Mouse (Mus musculus): Measurements from ENCODE around the gene Slc29a4.

Gene Slc29a4

DNA sequence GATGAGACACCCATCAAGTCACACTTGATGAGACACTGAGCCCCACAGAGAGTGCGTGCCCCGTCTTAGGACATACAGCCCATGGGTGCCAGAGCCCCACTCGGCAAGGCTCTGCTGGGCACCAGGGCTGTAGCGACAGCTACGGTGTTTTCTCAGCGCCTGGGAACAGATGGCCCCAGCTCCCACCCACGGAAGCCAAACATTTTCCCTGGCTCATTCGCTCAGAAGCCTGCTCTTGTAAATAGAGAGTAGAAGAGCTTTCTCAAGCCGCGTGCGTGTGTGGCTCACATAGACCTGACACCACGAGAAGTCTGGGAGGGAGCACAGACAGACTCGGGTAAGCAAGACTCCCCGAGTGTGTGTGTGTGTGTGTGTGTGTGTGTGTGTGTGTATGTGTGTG, at the start of gene Slc29a4:
Slc29a4 (plus strand) TSS at position 265 of the 400 bp plus-strand sequence.
- no peak for DNase-seq (ENCODE audit: low read depth, low spot score)

DNA sequence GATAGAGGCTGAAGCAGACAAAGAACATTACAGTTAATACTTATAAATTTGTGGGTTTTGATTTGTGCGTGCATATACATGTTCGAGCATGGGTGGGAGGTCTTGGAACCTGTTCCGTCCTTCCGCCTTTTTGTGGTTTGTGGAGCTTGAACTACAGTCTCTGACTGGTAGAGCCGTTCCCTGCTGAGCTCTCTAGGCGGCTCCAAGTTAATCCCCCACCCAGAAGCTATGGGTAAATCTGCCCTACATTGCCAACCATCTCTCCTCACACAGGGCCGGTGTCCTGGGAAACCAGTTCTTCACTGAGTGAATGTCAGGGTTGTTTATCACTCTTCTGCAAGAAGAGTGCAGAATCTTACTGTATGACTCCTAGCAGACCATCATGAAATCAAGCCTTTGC, 44.1 kb upstream of the Slc29a4 start:
- no peak for DNase-seq (ENCODE audit: low read depth, low spot score)

DNA sequence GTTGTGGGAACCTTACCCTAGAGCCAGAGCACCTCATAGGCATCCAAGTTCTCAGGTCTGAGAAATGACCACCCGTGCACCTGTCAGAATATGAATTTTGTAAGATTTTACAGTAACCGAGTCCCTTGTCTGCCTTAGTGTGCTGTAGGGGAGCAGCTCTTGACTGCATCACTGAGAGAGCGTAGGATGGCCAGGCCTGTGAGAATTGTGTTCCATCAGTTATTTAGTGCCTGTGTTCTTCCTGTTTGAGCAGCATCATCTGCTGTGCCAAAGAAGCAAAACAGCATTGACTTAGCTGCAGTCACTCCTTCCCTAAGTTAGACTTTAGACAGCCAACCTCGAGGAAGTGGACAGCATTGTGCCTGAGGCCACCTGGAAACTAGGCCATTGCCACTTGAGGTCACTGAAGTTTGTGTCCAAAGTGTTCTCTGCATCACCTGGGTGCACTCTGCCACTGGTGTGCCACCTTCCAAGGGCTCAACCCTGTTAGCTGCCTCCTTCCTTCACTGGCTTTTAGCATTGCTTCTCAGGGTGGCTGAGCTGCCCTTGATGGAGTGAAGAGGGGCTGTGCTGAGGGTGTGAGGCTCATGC, 42.8 kb upstream of the Slc29a4 start:
- no peak for DNase-seq (ENCODE audit: low read depth, low spot score)

DNA sequence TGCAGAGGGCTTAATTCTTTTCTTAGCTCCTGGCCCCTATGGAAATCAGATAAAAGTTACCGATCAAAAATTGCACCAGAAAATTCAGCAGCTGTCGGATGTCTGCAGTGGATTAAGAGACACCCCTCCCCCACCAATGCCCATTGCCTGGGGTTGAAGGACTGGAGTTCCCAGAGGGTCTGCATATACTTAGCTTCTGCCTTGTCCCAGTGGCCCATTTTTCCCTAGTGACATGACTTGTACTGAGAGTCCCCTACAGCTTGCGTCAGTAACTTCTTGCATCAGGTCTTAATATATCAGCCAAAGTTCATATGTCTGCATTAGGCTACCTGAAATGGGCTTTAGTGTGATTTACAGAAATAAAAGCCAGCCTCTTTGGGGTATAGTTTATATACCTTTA, 41.9 kb upstream of the Slc29a4 start:
- DNase-seq (ENCODE audit: low read depth, low spot score): no peak

DNA sequence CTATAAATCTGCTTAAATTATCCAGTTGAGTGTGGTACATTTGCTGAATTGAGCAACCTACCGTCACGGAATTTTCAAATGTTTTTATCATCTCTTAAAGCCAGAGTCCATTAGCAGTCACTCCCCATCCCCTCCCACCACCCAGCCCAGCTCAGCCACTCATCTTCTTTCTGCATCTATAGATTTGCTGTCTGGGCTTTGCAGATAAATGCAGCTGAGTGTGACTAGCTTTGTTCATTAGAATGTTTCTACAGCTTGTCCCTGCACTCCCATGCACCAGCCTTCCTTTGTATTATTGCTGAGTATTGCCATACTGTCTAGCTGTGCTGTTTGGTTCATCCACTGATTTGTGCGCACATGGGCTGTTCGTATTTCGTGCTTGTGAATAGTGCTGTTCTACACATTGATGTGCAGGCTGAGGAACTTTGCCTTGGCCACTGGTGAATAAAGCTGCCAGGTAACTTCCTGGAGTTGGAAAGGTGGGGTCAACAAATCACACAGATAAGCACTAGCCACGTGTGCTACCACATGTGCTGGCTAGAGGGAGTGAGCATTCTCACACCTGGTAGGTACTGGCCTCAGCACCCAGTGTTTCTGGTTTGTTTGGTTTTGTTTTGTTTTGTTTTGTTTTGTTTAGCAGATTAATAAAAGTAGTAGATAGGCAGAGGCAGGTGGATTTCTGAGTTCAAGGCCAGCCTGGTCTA, 41.4 kb upstream of the Slc29a4 start:
- no peak for DNase-seq (ENCODE audit: low read depth, low spot score)

DNA sequence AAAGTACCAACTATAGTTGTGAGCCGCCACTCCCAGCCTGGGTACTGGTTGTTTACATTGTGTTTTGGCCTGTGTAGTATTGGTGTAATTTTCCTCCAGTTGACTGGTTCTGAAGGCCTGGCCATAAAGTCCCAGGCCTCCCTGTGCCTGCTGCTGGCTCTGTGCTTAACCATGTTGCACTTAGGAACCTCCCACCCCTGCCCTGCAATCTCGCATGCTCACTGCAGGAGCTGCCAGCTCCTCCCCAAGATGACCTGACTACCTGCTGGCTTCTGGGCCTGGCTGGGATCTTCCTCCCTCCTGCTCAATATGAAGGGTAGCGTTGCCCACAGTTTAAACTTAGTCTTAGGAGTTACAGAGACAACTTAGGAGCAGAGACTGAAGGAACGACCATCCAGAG, 40.0 kb upstream of the Slc29a4 start:
- DNase-seq (ENCODE audit: low read depth, low spot score): no peak

DNA sequence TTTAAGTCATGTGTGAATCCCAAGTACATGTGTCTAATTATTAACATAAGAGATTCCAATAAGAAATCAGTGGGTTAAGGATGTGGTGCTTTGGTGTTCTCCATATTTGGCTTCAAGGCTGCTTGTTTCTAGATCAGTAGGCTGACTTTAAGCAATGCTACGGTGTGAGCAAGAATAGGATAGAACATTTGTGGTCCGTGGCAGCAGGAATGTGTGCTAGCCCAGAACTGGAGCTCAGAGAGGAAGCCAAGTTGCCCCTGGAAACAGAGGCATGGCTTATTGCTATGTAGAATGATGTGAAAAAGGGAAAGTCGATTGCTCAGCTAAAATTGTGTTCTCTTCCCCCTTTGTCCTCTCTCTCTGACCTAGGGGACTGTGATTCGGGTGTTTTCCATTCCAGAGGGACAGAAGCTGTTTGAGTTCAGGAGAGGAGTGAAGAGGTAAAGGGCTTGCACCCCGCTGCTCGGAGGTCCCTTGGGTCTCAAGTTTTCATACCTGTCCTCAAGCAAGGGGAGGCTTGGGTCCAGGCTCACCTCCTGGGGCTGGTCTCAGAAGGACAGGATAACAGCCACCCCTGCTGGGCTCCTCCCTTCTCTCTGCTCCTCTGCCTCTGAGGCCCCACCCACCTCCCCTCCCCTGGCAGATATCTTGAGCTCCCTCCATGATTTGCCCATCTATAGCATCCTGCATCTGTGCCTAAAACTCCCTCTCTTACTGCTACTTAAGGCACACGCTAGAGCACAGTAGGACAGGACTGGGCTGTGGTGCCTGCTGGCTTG, 31.5 kb upstream of the Slc29a4 start:
- no peak for DNase-seq (ENCODE audit: low read depth, low spot score)

DNA sequence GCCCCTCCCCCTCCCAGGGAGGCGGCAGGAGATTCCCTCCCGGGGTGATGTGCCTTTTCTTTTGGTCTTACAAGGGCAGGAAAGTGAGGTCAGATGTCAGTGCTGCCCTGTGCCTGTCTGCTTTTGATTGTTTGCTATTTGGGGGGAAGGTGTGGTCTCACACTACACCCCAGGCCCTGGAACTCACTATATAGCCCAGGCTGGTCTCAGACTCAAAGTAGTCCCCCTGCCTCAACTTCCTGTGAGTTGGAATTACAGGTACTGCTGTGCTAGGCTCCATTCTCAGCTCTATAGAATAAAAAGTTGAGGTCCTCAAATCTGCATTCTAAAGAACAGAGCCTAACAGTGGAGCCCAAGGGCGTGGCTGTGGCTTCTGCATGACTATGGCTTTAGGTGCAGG, 24.4 kb upstream of the Slc29a4 start:
- no peak for DNase-seq (ENCODE audit: low read depth, low spot score)

DNA sequence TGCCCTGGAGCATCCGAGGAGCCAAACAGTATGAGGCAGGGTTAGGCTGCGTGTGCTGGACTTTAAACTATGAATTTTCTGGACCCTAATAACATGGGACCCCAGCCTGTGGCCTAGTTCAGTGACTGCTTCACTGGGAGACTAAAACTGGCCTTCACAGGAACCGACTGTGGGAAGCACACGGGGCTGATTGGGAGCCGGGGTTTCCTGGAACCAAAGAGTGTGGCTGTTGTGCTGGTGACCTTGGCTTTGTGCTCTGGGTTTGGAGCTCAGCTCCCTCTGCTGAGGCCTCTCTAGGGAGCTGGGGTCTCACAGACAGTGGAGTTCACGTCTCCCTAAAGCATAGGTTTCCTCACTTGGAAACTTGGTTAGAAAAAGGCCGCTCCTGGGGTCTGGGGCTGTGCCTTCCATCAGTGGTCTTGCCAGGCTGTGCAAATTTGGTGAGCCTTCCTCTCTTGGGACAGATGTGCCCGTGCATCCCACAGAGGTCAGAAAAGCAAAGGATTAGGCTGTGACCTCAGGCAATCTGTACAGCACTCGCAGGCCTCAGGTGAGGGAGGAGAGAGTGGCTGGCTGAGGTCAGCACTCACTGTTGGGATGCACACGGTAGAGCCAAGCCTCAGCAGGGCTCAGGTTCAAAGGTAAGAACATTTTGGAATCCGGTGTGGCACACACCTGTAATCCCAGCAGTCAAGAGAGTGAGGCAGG, 23.6 kb upstream of the Slc29a4 start:
- no peak for DNase-seq (ENCODE audit: low read depth, low spot score)

DNA sequence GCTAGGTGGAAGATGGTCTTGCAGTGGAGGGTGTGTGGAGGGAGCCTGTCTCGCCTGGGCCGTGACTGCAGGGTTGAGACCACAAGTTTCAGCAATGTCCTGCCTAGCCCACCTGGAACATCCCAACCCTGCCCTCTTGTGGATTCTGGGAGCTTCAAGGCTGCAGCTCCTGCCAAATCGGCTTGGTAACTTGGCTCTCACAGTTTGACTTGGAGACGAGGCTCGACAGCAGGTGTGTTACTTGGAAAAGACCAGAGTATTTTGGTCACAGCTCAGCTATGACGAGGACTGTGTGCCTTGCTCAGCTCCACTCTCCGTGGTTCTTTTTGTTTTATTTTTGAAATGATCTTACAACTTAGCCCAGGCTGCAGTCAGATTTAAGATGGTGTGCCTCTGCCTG, 22.6 kb upstream of the Slc29a4 start:
- no peak for DNase-seq (ENCODE audit: low read depth, low spot score)

DNA sequence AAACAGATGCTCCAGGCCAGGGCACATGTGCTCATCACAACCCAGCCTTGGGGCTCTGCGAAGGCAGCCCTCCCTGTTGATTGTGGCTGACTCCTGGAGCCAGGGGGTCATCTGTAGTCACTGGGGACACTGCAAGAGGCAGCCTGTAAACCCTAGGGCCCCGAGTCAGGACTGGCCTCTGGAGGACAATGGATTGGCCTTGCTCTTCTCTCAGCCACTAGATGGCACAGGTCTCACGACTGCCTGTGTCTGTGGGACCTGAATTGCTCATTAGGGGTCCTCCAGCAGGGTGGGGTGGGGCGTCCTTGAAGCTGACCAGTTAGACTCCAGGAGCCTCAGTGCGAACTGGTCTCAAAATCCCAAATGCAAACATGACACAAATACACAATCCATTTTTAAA, 19.2 kb upstream of the Slc29a4 start:
- DNase-seq (ENCODE audit: low read depth, low spot score): no peak

DNA sequence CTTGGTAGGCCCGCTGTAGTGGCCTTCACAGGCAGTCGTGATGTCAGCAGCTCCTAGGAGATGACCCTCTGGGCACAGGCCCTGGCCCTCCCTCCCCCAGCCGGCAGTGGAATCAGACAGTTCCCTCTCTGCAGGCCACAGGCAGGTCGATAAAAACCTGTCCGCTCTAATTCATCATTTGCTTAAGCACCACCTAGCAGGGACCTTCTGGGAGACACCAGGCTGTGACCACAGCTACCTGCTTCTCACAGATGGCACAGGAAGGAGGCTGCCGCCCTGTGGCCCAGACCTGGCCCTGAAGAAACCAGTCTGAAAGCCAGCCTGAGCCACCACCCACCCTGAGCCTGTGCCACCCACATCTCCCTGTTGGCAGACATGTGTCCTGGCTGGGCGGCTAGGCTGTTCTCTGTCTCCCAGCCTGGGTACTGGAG, 14.2 kb upstream of the Slc29a4 start:
- no peak for DNase-seq (ENCODE audit: low read depth, low spot score)

DNA sequence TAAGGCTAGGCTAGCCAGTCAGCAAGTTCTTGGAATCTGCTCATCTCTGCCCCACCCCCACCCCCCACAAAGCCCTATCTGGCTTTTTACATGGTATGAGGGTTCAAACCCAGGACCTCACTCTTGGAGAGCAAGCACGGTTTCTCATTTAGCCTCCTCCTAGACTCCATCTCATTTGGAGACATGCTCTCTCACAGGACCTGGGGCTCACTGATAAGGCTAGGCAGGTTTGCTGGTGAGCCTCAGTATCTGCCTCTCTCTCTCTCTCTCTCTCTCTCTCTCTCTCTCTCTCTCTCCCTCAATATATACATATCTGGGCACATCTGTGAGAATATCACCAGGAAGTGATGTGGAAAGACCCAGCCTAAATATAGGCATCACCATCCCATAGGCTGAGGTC, 13.2 kb upstream of the Slc29a4 start:
- DNase-seq (ENCODE audit: low read depth, low spot score): no peak

DNA sequence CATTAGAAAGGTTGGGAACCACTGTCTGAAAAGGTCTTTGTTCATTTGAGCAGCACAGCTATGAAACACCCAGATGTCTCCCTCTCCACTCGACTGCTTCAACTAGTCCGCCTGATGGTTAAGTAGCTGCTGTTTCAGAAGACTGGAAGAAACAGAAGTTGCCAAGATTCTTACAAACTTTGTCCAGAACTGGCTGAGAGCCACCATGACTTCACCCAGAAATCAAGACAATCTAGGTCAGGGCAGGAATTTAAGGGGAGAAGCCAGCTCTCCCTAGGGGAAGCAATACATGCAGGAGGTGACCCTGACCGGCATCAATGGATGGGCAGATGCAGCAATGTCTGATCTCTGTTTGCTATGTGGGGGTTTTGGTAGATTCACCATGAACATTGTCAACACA, 10.4 kb upstream of the Slc29a4 start:
- DNase-seq (ENCODE audit: low read depth, low spot score): no peak

DNA sequence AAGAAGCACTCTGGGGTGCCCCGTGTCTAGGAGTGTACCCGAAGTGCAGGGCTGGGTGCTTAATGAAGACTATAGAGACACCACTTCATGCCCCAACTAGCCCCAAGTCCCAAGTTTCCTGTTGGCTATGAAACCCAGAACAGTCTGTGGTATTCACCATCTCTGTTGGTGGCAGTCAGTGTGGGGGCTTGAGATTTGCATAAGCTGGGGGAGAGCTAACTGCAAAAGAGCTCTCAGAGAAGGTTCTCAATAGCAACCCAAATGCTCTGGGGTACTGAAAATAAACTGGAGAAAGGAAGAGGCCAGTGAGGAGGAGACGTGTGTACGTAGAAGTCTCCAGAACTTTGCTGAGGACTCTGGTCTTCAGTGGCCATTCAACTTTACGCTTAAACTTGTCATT, 9.8 kb upstream of the Slc29a4 start:
- DNase-seq (ENCODE audit: low read depth, low spot score): no peak

DNA sequence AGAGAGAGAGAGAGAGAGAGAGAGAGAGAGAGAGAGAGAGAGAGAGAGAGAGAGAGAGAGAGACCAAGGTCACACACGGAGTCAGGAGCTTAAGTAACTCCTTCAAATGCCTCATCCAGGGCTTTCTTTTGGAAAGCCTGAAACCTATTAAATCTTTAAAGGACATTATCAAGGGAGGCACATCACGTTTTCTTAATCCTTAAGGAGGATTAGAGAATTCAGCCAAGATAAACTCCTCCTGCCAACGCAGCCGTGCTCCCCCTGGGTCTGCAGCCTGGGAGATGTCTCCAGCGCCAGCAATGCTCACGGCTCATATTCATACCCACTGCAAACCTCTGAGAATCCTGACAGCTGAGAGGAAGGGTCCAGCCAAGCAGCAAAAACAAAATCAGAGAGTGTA, 3.4 kb upstream of the Slc29a4 start:
- no peak for DNase-seq (ENCODE audit: low read depth, low spot score)

DNA sequence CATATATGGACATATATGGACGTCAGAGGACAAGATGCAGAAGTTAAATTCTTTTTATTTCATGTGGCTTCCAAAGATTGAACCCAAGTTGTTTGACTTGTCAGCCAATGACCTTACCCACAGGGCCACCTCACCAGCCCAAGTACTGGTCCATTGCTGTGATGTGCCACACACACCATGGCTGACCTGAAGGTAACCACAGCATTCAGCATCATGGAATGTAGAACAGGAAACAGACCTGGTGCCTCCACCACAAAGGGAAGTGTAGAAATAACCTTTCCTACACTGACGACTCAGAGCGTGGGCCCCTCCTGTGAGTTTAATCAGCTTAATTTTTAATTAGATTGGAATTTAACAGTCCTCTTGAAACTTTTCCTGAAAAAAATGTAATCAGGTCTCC, 2.0 kb upstream of the Slc29a4 start:
- no peak for DNase-seq (ENCODE audit: low read depth, low spot score)

DNA sequence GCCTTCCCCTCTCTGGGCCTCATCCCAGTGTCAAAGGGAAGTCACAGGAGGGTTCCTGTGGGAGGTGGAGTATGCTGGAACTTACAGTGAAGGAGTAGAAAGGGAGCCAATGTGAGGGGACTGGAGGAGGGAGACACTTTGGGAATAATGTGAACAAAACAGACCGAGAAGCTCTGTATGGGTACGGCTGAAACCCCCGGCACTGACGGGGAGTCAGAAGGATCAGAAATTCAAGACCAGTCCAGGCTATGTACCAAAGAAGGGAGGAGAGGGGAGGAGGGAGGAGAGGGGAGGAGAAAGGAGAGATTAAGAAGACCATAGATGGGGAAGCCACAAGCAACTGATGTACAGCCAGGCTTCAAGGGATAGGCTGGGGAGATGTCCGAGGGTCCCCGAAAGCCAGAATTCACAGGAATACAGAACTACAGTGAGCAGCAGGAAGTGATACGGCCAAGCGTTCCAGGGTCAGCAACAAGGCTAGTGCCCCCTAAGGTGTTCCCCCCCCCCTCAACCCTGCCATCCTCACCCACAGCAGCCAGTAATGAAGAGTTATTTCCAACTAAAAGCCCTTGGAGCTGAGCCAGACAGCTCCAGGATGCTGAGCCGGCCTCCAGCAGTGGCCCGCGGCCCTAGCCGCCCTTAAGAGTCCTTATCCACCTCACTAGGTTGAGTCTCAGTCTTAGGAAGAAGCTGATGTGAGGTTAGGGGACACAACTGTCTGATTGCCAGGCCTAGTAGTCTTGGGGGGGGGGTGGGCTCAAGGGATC, 842 bp downstream of the Slc29a4 start:
- DNase-seq (ENCODE audit: low read depth, low spot score): no peak

DNA sequence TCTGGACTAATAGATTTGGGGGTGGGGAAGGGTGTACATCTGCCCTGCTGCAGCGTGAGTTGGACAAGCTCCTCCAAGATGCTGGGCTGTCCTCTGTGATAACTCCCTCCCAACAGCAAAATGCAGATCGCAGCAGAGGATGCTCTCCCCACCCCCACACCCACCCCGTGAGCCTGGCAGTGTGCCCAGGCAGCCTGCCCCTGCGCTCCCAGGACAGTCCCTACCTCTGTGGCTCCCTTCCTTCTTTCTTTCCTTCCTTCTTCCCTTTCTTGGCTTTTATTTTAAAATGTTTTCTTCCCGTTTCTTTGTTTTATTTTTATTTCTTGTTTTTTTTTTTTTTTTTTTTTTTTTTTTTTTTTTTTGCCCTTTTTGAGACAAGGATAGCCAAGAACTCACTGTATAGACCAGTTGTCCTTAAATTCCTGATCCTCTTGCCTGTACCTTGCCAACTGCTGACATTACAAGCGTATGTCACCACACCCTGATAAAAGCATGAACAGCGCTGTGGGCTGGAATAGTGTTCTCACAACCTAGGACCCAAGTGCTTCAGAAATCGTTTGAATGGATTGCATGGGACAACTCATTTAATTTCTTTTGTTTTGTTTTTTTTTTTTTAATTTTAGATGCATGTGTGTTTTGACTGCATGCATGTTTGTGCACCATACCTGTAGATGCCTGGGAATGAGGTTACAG, 1.6 kb downstream of the Slc29a4 start:
- DNase-seq (ENCODE audit: low read depth, low spot score): no peak

DNA sequence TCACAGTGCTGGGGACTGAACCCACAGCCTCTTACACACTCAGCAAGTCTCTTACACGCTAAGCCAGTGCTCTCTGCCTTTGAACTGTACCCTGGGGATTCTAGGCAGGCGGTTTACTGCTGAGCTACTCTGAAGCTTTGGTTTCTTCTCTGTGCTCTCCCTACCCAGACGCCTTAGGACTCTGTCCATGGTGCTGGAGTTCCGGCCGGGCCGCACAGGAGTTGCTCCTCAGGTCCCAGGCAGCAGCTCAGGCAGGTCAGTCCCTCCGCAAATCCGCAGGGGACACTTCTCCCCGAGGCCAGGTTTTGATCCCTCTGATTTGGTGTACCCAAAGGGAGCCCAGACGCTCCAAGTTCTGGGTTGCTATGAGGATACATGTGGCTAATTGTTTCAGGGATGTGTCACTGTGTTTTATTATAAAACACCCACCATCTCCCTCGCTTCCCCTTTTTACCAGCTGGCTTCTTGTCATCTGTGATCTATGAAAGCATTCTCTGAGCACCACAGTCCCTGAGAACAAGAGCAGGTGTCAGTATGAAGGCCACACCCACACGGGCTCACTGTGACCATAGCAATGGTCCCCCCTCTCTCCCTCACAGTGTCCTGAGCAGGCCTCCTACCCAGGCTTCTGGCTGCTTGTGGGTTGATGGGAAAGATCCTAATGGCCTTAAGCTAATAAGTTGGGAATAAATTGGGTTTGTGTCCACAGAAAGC, 2.5 kb downstream of the Slc29a4 start:
- peak; percentile 78 for DNase-seq (ENCODE audit: low read depth, low spot score)

All from forelimb bud, embryonic 11.5 days (tissue).